ENCODE assay signal across 28 mouse cellular contexts in genomic region chr5:6251207-6251606, GRCm38 (mm10).
"Had no signal": no experiment of that assay in that cellular context is flagged by ENCODE, and none has a peak within 500 bp of the region (broad histone marks: within the 10 kb centered on the region; RNA-seq: fewer than 3 reads in every experiment).

No protein-coding gene starts in this region.

- H3K27ac ChIP-seq: embryonic facial prominence, embryonic 10.5 days; embryonic facial prominence, embryonic 12.5 days; embryonic facial prominence, embryonic 13.5 days; embryonic facial prominence, embryonic 15.5 days; forebrain, embryonic 10.5 days; forebrain, embryonic 12.5 days; forebrain, embryonic 13.5 days; forebrain, embryonic 15.5 days; gastrocnemius, adult 2 months; heart, adult 2 months; heart, embryonic 10.5 days had no signal

- ATAC-seq: forebrain, embryonic 13.5 days; forebrain, embryonic 14.5 days; forebrain, embryonic 15.5 days; forebrain, embryonic 16.5 days; forebrain, postnatal 0 days had no signal

- H3K4me3 ChIP-seq: embryonic facial prominence, embryonic 10.5 days; embryonic facial prominence, embryonic 12.5 days; embryonic facial prominence, embryonic 13.5 days; embryonic facial prominence, embryonic 15.5 days; erythroblast, embryonic 14.5 days; forebrain, embryonic 10.5 days; forebrain, embryonic 12.5 days; forebrain, embryonic 13.5 days; forebrain, embryonic 15.5 days; gastrocnemius, adult 2 months; heart, adult 2 months; heart, embryonic 10.5 days had no signal

- H3K27me3 ChIP-seq: embryonic facial prominence, embryonic 12.5 days; embryonic facial prominence, embryonic 13.5 days; embryonic facial prominence, embryonic 15.5 days; forebrain, embryonic 12.5 days; forebrain, embryonic 13.5 days; forebrain, embryonic 15.5 days had no signal

- H3K4me2 ChIP-seq: embryonic facial prominence, embryonic 12.5 days; embryonic facial prominence, embryonic 13.5 days; embryonic facial prominence, embryonic 15.5 days; forebrain, embryonic 12.5 days; forebrain, embryonic 13.5 days; forebrain, embryonic 15.5 days; heart, embryonic 11.5 days had no signal

- H3K9ac ChIP-seq: embryonic facial prominence, embryonic 12.5 days; embryonic facial prominence, embryonic 13.5 days; embryonic facial prominence, embryonic 15.5 days; forebrain, embryonic 12.5 days; forebrain, embryonic 13.5 days; forebrain, embryonic 15.5 days; forebrain, postnatal 0 days had no signal

- H3K9me3 ChIP-seq: embryonic facial prominence, embryonic 10.5 days; embryonic facial prominence, embryonic 12.5 days; embryonic facial prominence, embryonic 13.5 days; embryonic facial prominence, embryonic 15.5 days; forebrain, embryonic 10.5 days; forebrain, embryonic 12.5 days; forebrain, embryonic 13.5 days; forebrain, embryonic 15.5 days; heart, embryonic 10.5 days had no signal

- H3K4me1 ChIP-seq: embryonic facial prominence, embryonic 10.5 days; embryonic facial prominence, embryonic 12.5 days; embryonic facial prominence, embryonic 13.5 days; embryonic facial prominence, embryonic 15.5 days; forebrain, embryonic 10.5 days; forebrain, embryonic 12.5 days; forebrain, embryonic 13.5 days; forebrain, embryonic 15.5 days; heart, embryonic 10.5 days had no signal

- DNase-seq: cerebellum, adult 9-11 months; cerebellum, postnatal 10 days; cerebellum, postnatal 14 days; cerebellum, postnatal 25 days; cerebellum, postnatal 36 days; embryo, embryonic 11 days; forebrain, postnatal 0 days; gastrocnemius, adult 2 months; gastrocnemius, postnatal 10 days; gastrocnemius, postnatal 14 days; gastrocnemius, postnatal 25 days; gastrocnemius, postnatal 36 days; heart, adult 11 months; heart, adult 18-20 months; heart, adult 2 months had no signal

- H3K36me3 ChIP-seq: embryonic facial prominence, embryonic 10.5 days; embryonic facial prominence, embryonic 12.5 days; embryonic facial prominence, embryonic 13.5 days; embryonic facial prominence, embryonic 15.5 days; forebrain, embryonic 10.5 days; forebrain, embryonic 12.5 days; forebrain, embryonic 15.5 days; heart, embryonic 10.5 days had no signal
